Mouse (Mus musculus) heart, adult 9 months (tissue): ENCODE measurements around the gene Ugt2b34.
"Not testable (repeated sequence)": the region's sequence is repeated elsewhere in the genome, so short reads cannot be mapped to it uniquely, and the experiment has no call there.

ENCODE experiments used
- DNase-seq, 2 experiments: peaks; one replicate each; pipeline ENCODE4 v3.0.0; 2022; ENCODE audit warnings: low spot score in 2 of 2

Gene Ugt2b34

GRCm38 (mm10) chr5:86906758-86907157 lies at the start of gene Ugt2b34:
Ugt2b34 (minus strand) TSS chr5:86906937.
- DNase-seq: no peak

- no peak for DNase-seq
Measured at GRCm38 (mm10) chr5:86942111-86942510, 35.4 kb upstream of the Ugt2b34 start.

- DNase-seq: no peak
Measured at GRCm38 (mm10) chr5:86926426-86926825, 19.7 kb upstream of the Ugt2b34 start, which contains the start of gene Ugt2b1. Ugt2b1 (minus strand) TSS chr5:86926530.

GRCm38 (mm10) chr5:86920661-86921233 lies 14.0 kb upstream of the Ugt2b34 start:
- no peak for DNase-seq

- DNase-seq: no peak
Measured at GRCm38 (mm10) chr5:86911357-86912099, 4.8 kb upstream of the Ugt2b34 start.

- DNase-seq: no peak
Measured at GRCm38 (mm10) chr5:86910770-86911169, 4.0 kb upstream of the Ugt2b34 start.

- DNase-seq: no peak
Measured at GRCm38 (mm10) chr5:86889933-86890332, 16.8 kb downstream of the Ugt2b34 start.

GRCm38 (mm10) chr5:86888420-86888819 lies 18.3 kb downstream of the Ugt2b34 start:
- DNase-seq: no peak

- no peak for DNase-seq
Measured at GRCm38 (mm10) chr5:86887081-86887480, 19.7 kb downstream of the Ugt2b34 start.

GRCm38 (mm10) chr5:86886620-86887019 lies 20.1 kb downstream of the Ugt2b34 start:
- no peak for DNase-seq

- DNase-seq: no peak
Measured at GRCm38 (mm10) chr5:86871877-86872276, 34.9 kb downstream of the Ugt2b34 start.

- no peak for DNase-seq
Measured at GRCm38 (mm10) chr5:86858336-86858735, 48.4 kb downstream of the Ugt2b34 start.

GRCm38 (mm10) chr5:86857682-86858081 lies 49.1 kb downstream of the Ugt2b34 start:
- DNase-seq: no peak

- not testable (repeated sequence) for DNase-seq
Measured at GRCm38 (mm10) chr5:86856505-86856904, 50.2 kb downstream of the Ugt2b34 start.

- DNase-seq: no peak
Measured at GRCm38 (mm10) chr5:86851658-86852057, 55.1 kb downstream of the Ugt2b34 start.

GRCm38 (mm10) chr5:86850104-86850503 lies 56.6 kb downstream of the Ugt2b34 start:
- no peak for DNase-seq

- not testable (repeated sequence) for DNase-seq
Measured at GRCm38 (mm10) chr5:86841261-86841660, 65.5 kb downstream of the Ugt2b34 start.

- DNase-seq: no peak
Measured at GRCm38 (mm10) chr5:86840207-86840606, 66.5 kb downstream of the Ugt2b34 start.
